Mouse (Mus musculus) MEL (cell line): ENCODE measurements around the gene Ppp2ca.
"Not testable (repeated sequence)": the region's sequence is repeated elsewhere in the genome, so short reads cannot be mapped to it uniquely, and the experiment has no call there.

ENCODE experiments used
- CHD2 ChIP-seq: IDR thresholded peaks from 2 replicates; pipeline ENCODE4 v1.6.1; 2011; ENCODE audit warnings: low read length, improper control_type of control experiment
- CTCF ChIP-seq, 3 experiments: IDR thresholded peaks in 2 of 3; conservative IDR thresholded peaks in 1 of 3; 2 replicates each; pipeline ENCODE4 v1.5.1; 2011 to 2012; ENCODE audit warnings: low read length in 3 of 3, low read depth in 2 of 3, mild to moderate bottlenecking in 2 of 3, improper control_type of control experiment in 1 of 3, inconsistent platforms in 1 of 3, mixed read lengths in 1 of 3, moderate library complexity in 1 of 3; ENCODE audit not compliant: control insufficient read depth in 1 of 3, insufficient read depth in 1 of 3, poor library complexity in 1 of 3, severe bottlenecking in 1 of 3
- GATA1 ChIP-seq: IDR thresholded peaks from 2 replicates; pipeline ENCODE4 v1.6.1; 2011; ENCODE audit warnings: low read depth, low read length, improper control_type of control experiment
- MEF2A ChIP-seq: IDR thresholded peaks from 2 replicates; pipeline ENCODE4 v1.6.1; 2014; ENCODE audit warnings: low read depth, mild to moderate bottlenecking, inconsistent platforms, low read length, improper control_type of control experiment; ENCODE audit not compliant: poor library complexity, insufficient replicate concordance, severe bottlenecking; ENCODE audit errors: extremely low read depth
- POLR2AphosphoS2 ChIP-seq: IDR thresholded peaks from 2 replicates; pipeline ENCODE4 v1.6.1; 2011; ENCODE audit warnings: low read length, improper control_type of control experiment
- ZKSCAN1 ChIP-seq: IDR thresholded peaks from 2 replicates; pipeline ENCODE4 v1.6.1; 2012; ENCODE audit warnings: low read depth, mild to moderate bottlenecking, inconsistent platforms, low read length, improper control_type of control experiment, moderate library complexity

GRCm38 (mm10) chr11:52145428-52145827 is 46.9 kb downstream of the Ppp2ca start, which contains the start of gene Olfr1373:
- TF ChIP-seq CTCF (IDR thresholded peaks at IDR 0.05 in 2 of 3, conservative IDR thresholded peaks at IDR 0.05 in 1 of 3; ENCODE audit: control insufficient read depth in 1 of 3, insufficient read depth in 1 of 3, low read depth in 2 of 3, low read length in 3 of 3, poor library complexity in 1 of 3, severe bottlenecking in 1 of 3); CHD2; ZKSCAN1; POLR2AphosphoS2; MEF2A; GATA1: not testable (repeated sequence)
